Mouse (Mus musculus) retina, postnatal 1 day (tissue): Measurements from ENCODE around the gene Jhy.
A peak's percentile ranks its signal among the peaks of the same experiment; 100 is the strongest.

Source experiments
- DNase-seq: peaks from one replicate; pipeline ENCODE4 v3.0.0-alpha.2; 2012

Jhy gene

DNA sequence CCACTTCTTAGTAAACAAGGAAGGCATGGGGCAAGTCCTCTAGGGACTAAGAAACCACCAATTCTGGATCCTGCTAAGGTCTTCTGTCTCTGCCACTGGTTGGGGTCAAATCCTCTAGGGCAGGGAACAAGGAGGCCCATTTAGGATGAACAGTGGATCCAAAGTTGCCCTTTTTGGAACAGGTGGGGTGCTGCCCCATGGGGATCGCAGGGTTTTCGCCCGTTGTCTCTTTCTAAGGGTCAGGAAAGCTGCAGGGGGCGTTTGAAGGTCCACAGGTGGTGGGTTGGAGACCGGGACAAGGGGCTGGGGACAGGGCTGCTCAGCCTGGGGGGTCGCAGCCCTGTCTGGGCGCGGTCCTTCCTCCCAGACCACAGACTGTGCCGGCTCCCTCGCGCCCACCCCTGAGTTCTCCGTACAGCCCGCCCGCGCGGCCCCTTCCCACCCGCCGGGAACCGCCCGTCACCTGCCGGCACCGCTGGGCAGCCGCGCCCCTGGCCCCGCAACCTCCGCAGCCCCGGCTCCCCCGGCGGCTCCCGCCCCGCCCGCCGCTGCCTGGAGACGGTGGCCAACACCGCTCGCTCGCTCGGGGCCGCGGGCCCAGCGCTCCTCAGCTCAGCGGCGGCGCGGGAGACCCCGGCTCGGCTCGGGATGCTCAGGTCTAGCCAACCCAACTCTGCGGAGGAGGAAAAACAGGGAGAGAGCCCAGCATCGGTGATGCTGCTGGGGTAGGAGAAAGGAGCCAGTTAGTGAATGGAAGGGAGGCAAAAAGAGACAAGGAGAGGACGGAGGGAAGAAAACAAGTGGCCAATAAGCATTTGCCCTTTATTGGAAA lies at the start of gene Jhy:
Gene Jhy, minus strand, starts transcription at position 533 of the 832 bp plus-strand sequence.
- peak; percentile 42 for DNase-seq

- no peak for DNase-seq
These were observed 48.5 kb upstream of the Jhy start for GRCm38 (mm10) chr9:41012456-41012855.

- DNase-seq, result peak; percentile 39
These were observed 47.9 kb upstream of the Jhy start for GRCm38 (mm10) chr9:41011512-41012436.

- DNase-seq, result no peak
These were observed 43.9 kb upstream of the Jhy start for GRCm38 (mm10) chr9:41007785-41008184.

GRCm38 (mm10) chr9:41004415-41004814 lies 40.5 kb upstream of the Jhy start, which contains the start of gene Crtam:
Crtam (minus strand) TSS chr9:41004628.
- DNase-seq, result no peak

DNA sequence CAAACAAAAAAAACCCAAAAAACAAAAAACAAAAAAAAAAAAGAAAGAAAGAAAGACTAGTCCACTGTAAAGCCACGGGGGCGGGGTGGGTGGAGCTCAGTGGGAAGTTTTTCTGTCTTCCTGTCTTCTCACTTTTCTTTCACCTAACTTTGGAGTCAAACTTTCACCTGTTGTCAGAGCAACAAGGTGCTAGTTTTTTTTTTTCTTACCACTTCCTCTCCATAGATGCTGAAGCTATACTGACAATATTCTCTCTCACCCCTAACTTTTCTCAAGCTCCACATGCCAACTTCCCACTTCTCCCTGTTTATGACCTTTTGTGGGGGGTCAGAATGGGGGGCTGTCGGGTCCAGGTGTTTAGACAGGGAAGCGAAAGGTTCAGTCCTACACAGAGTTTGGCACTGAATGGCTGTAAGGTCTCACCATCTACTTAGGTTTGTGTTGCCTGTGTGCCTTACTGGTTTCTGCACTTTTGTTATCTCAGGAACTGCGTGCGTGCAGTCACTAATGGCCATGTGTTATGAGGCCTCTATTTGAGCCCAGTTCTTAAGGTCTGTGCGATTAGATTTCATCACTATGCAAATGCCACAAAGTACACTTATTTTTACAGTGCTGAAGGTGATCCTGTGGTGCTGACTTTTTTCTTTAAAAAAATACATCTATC lies 33.3 kb upstream of the Jhy start:
- DNase-seq, result no peak

- DNase-seq, result no peak
These were observed 30.2 kb upstream of the Jhy start for GRCm38 (mm10) chr9:40994075-40994474.

- no peak for DNase-seq
These were observed 27.6 kb upstream of the Jhy start for GRCm38 (mm10) chr9:40991511-40991910.

DNA sequence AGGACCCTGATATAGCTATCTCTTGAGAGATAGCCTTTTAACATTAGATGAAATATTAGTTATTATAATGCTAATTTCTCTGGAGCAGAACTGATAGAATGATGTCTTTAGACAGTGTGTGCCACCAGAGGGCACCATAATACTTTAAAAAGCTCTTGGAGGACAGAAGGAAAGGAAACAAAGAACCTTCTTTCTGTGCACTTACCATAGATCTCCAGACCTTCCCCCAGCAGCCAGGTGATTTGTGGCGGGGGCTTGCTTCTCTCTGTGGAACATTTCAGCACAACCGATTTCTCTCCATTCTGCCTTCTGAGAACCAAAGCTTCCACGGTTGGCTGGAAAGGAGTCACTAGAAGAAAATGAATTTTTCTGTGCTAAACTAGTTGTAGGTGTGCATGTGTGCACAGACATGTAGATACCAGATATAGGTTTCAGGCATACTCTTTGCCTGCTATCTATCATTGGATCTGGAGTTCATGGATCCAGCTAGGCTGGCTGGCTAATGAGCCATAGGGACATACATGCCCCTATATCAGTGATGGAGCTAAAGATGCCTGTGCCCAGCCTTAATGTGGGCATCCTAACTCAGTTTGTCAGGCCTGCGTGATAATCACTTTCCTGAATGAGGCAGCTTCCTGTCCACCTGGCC lies 26.1 kb upstream of the Jhy start:
- peak; percentile 80 for DNase-seq

GRCm38 (mm10) chr9:40984313-40984712 lies 20.4 kb upstream of the Jhy start:
- DNase-seq, result no peak

DNA sequence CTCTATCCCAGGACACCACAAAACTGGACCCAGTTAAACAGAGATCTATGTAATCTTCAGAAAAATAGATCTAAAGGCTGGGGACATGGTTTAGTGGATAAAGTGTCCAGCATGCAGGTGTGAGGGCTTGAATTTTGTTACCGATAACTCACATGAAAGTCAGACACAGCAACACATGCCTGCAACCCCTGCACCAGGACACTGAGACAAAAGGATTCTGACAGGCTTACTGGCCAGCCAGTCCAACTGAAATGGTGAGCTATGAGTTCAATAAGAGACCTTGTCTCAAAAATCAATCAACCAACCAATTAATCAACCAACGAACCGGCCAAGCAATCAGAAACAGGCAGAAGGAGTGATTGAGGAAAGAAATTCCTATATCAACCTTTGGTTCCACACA lies 19.8 kb upstream of the Jhy start:
- DNase-seq, result no peak

- peak; percentile 41 for DNase-seq
These were observed 18.6 kb upstream of the Jhy start for GRCm38 (mm10) chr9:40982480-40982879.

- no peak for DNase-seq
These were observed 10.3 kb upstream of the Jhy start for GRCm38 (mm10) chr9:40974042-40974801.

- DNase-seq, result no peak
These were observed 448 bp upstream of the Jhy start for GRCm38 (mm10) chr9:40964418-40964714.

DNA sequence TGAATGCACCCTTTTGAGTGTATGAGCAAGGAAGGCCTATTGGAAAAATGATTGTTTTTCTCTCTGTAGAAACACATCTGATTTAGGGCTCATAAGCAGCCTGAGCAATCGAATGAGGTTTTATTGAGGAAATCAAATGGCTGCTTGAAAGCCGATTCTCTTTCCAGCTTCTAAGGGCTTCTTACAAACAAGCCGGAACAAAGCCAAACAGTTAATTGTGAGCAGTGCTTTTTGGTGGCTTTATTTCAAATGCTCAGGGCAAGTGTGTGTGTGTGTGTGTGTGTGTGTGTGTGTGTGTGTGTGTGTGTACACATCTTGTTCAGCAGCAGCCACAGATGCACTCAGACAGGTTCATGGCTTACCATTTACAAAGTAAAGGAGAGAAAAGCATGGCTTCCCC lies 2.5 kb downstream of the Jhy start:
- DNase-seq, result no peak

DNA sequence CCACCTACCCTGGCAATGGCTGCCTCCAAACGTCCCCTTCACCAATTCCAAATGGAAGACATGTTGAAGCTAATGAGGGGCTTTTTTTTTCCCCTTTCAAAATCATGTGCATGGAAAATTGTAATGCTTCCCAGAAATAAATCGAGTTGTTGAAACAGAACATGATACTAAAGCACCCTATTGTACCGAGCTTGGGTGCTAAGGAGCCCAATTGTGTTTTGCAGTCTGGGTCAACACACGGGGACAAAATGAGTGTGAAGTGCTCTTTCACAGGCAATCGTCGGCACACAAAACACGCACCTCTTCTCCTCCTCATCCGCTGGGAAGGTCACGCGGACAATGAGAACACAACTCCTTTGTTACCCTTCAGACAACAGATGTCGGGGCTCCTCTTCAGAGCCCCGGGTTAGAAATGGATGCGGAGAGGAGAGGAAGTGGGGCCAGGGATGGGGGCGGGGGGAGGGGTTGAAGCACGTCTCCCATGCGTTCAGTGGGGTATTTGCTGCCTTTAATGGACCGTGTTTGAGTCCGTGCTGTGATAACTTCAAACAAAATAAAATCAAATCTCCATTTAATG lies 14.8 kb downstream of the Jhy start:
- peak; percentile 84 for DNase-seq

DNA sequence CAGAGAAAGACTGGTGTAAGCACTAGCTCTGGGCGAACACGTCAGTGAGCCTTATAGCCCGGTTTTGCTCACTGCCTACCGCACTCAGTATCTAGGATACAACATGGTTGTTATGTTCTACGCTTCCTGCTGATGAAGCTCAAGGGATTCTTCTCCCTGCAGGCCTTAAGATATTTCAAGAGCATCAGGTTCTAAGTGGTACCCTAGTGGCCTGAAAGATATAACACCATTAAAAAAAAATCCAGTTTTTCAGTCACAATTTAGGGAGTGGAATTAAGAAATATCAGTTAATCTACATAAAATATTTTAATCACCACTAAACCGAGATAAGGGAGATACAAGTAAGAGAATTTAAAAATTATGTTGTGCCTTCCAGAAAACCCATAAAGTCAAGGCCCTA lies 15.4 kb downstream of the Jhy start:
- peak; percentile 18 for DNase-seq

- DNase-seq, result no peak
These were observed 16.8 kb downstream of the Jhy start for GRCm38 (mm10) chr9:40947131-40947530.

DNA sequence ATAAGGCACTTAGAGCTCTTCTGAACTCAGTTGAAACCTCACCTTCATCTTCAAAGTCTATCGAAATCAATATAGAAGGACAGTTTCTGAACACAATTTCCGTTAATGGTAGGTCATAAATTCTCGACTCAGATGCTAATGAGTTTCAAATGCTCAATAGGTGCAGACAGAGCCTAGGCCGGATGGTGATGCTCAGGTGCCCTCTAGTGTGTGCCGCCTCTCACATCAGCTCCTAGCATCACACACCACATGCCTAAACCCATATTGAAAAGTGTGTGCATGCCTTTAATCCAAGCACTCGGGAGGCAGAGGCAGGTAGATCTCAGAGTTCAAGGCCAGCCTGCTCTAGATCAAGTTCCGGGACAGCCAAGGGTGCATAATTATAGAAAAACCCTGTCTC lies 26.5 kb downstream of the Jhy start:
- DNase-seq, result no peak

DNA sequence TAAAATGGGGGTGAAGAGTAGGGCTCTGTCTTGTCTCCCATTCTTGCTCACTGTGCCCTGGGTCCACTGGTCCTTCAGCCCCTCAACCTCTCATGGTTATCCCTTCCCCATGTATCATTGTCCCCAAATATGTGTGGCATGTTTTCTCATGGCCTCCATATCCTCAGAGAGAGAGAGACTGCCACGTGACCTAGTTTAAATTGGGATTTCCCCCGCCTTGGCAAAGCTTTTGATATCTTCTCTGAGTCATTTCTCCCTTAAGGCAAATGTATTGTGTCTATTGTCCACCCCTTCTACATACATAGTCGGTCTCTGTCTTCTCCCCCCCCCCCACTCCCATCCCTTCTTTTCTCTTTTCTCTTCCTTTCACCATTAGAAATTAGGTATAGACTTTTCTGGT lies 30.6 kb downstream of the Jhy start:
- DNase-seq, result no peak

- no peak for DNase-seq
These were observed 36.5 kb downstream of the Jhy start for GRCm38 (mm10) chr9:40927351-40927980.
